Mouse (Mus musculus) hindbrain, embryonic 13.5 days (tissue): ENCODE data around the gene E330017A01Rik. TPM values are rescaled to one million over a fixed set of nuclear protein-coding genes. Genes with fewer than 3 reads are reported as not detected.

ENCODE experiments used
- ATAC-seq: fragments of 200-750 bp; cut with Nextera tagmentation; 2 replicates; pipeline ENCODE4 v1.8.0; 2017; ENCODE audit warnings: moderate TSS enrichment; ENCODE audit not compliant: low FRiP score
- H3K27ac ChIP-seq: fragments of 300-500 bp; sonication (generic); 2 replicates; pipeline ENCODE4 v1.5.1; 2015; ENCODE audit warnings: inconsistent platforms, mild to moderate bottlenecking, moderate library complexity
- H3K27me3 ChIP-seq: fragments of 300-500 bp; sonication (generic); 2 replicates; pipeline ENCODE4 v1.6.1; 2015; ENCODE audit warnings: mild to moderate bottlenecking, inconsistent platforms
- H3K36me3 ChIP-seq: fragments of 300-500 bp; sonication (generic); 2 replicates; pipeline ENCODE4 v1.6.1; 2015; ENCODE audit warnings: mild to moderate bottlenecking, inconsistent platforms
- H3K4me1 ChIP-seq: fragments of 300-500 bp; sonication (generic); replicated peaks from 2 replicates; pipeline ENCODE4 v1.6.1; 2015; ENCODE audit warnings: inconsistent platforms
- H3K4me2 ChIP-seq: fragments of 300-500 bp; sonication (generic); 2 replicates; pipeline ENCODE4 v1.6.1; 2015; ENCODE audit warnings: inconsistent platforms, mild to moderate bottlenecking, moderate library complexity
- H3K4me3 ChIP-seq: fragments of 300-500 bp; sonication (generic); 2 replicates; pipeline ENCODE4 v1.5.1; 2015; ENCODE audit warnings: mild to moderate bottlenecking, inconsistent platforms
- H3K9ac ChIP-seq: fragments of 300-500 bp; sonication (generic); 2 replicates; pipeline ENCODE4 v1.6.1; 2015; ENCODE audit warnings: mild to moderate bottlenecking, inconsistent platforms
- H3K9me3 ChIP-seq: fragments of 300-500 bp; sonication (generic); 2 replicates; pipeline ENCODE4 v1.6.1; 2016; ENCODE audit warnings: inconsistent platforms
- WGBS: fragments of 180-500 bp; shearing (Covaris S2); methylation state at CpG from one replicate; pipeline ENCODE4 v1.1.7; 2015; 5-methylcytosine and 5-hydroxymethylcytosine counted together
- polyA plus RNA-seq: library from polyadenylated mRNA; unstranded; fragments of >200 nt; fragmentation: Nextera tagmentation; extraction: Ambion mirVana; gene quantifications from 2 replicates; pipeline ENCODE4 v1.2.1, GENCODE M21; 2015

The E330017A01Rik gene
- polyA plus RNA-seq, 1 experiment from 2014 or later = not detected

- no peaks in the 10 kb centered on the region for H3K9me3 ChIP-seq
- no peak overlapping the region for H3K27ac ChIP-seq
- H3K4me2 ChIP-seq = no peak overlapping the region
- H3K36me3 ChIP-seq = no peaks in the 10 kb centered on the region
- H3K27me3 ChIP-seq = no peaks in the 10 kb centered on the region
- WGBS = 95% methylated on average over 6 of the region's 6 CpGs
- no peaks in the 10 kb centered on the region for H3K4me1 ChIP-seq
- ATAC-seq = no peak
- no peak overlapping the region for H3K9ac ChIP-seq
- H3K4me3 ChIP-seq = no peak overlapping the region
These were observed 20.1 kb upstream of the E330017A01Rik start for GRCm38 (mm10) chr16:58658668-58659067.

GRCm38 (mm10) chr16:58656526-58656925 is 18.0 kb upstream of the E330017A01Rik start:
- no peak overlapping the region for H3K4me3 ChIP-seq
- no peaks in the 10 kb centered on the region for H3K9me3 ChIP-seq
- no peak overlapping the region for H3K27ac ChIP-seq
- H3K9ac ChIP-seq = no peak overlapping the region
- no peak overlapping the region for H3K4me2 ChIP-seq
- no peaks in the 10 kb centered on the region for H3K36me3 ChIP-seq
- 82% methylated on average over 4 of the region's 4 CpGs for WGBS
- H3K27me3 ChIP-seq = no peaks in the 10 kb centered on the region
- no peaks in the 10 kb centered on the region for H3K4me1 ChIP-seq
- ATAC-seq = no peak

GRCm38 (mm10) chr16:58655751-58656150 is 17.2 kb upstream of the E330017A01Rik start:
- Histone ChIP-seq H3K4me1 (no peaks in the 10 kb centered on the region), H3K4me2 (no peak overlapping the region), H3K9ac (no peak overlapping the region), H3K9me3 (no peaks in the 10 kb centered on the region), H3K27ac (no peak overlapping the region), H3K27me3 (no peaks in the 10 kb centered on the region), H3K4me3 (no peak overlapping the region), H3K36me3 (no peaks in the 10 kb centered on the region)
- no peak for ATAC-seq

GRCm38 (mm10) chr16:58649979-58650378 is 11.4 kb upstream of the E330017A01Rik start:
- Histone ChIP-seq H3K27me3 (no peaks in the 10 kb centered on the region), H3K27ac (no peak overlapping the region), H3K4me2 (no peak overlapping the region), H3K36me3 (no peaks in the 10 kb centered on the region), H3K9ac (no peak overlapping the region), H3K9me3 (no peaks in the 10 kb centered on the region), H3K4me3 (no peak overlapping the region), H3K4me1 (no peaks in the 10 kb centered on the region)
- 95% methylated on average over 10 of the region's 10 CpGs for WGBS
- ATAC-seq = no peak

- no peaks in the 10 kb centered on the region for H3K27me3 ChIP-seq
- no peak overlapping the region for H3K27ac ChIP-seq
- no peak overlapping the region for H3K9ac ChIP-seq
- no peak overlapping the region for H3K4me3 ChIP-seq
- no peaks in the 10 kb centered on the region for H3K36me3 ChIP-seq
- ATAC-seq = no peak
- no peaks in the 10 kb centered on the region for H3K9me3 ChIP-seq
- no peak overlapping the region for H3K4me2 ChIP-seq
- WGBS = 84% methylated on average over 7 of the region's 7 CpGs
- no peaks in the 10 kb centered on the region for H3K4me1 ChIP-seq
These were observed 523 bp downstream of the E330017A01Rik start for GRCm38 (mm10) chr16:58638016-58638415.

- ATAC-seq = no peak
- 84% methylated on average over 4 of the region's 4 CpGs for WGBS
These were observed 1.1 kb downstream of the E330017A01Rik start for GRCm38 (mm10) chr16:58637448-58637847.

GRCm38 (mm10) chr16:58635866-58636265 is 2.7 kb downstream of the E330017A01Rik start:
- Histone ChIP-seq H3K27me3 (no peaks in the 10 kb centered on the region), H3K4me2 (no peak overlapping the region), H3K4me1 (no peaks in the 10 kb centered on the region), H3K4me3 (no peak overlapping the region), H3K36me3 (no peaks in the 10 kb centered on the region), H3K9me3 (no peaks in the 10 kb centered on the region), H3K9ac (no peak overlapping the region), H3K27ac (no peak overlapping the region)
- 48% methylated on average over 2 of the region's 2 CpGs for WGBS
- ATAC-seq = no peak

More at GRCm38 (mm10) chr16:58637448-58637847, 1.1 kb downstream of the E330017A01Rik start:
- Histone ChIP-seq H3K9ac (no peak overlapping the region), H3K9me3 (no peaks in the 10 kb centered on the region), H3K4me2 (no peak overlapping the region), H3K36me3 (no peaks in the 10 kb centered on the region), H3K27ac (no peak overlapping the region), H3K4me1 (no peaks in the 10 kb centered on the region), H3K4me3 (no peak overlapping the region), H3K27me3 (no peaks in the 10 kb centered on the region)

GRCm38 (mm10) chr16:58629736-58630135 is 8.8 kb downstream of the E330017A01Rik start:
- no peak overlapping the region for H3K9ac ChIP-seq
- no peak overlapping the region for H3K4me2 ChIP-seq
- H3K9me3 ChIP-seq = no peaks in the 10 kb centered on the region
- ATAC-seq = no peak
- no peaks in the 10 kb centered on the region for H3K27me3 ChIP-seq
- WGBS = 68% methylated on average over 2 of the region's 2 CpGs
- no peaks in the 10 kb centered on the region for H3K36me3 ChIP-seq
- no peak overlapping the region for H3K27ac ChIP-seq
- H3K4me3 ChIP-seq = no peak overlapping the region
- no peaks in the 10 kb centered on the region for H3K4me1 ChIP-seq

GRCm38 (mm10) chr16:58628968-58629367 is 9.6 kb downstream of the E330017A01Rik start:
- no peak overlapping the region for H3K4me3 ChIP-seq
- 95% methylated on average over 5 of the region's 5 CpGs for WGBS
- ATAC-seq = no peak
- H3K27me3 ChIP-seq = no peaks in the 10 kb centered on the region
- H3K27ac ChIP-seq = no peak overlapping the region
- no peak overlapping the region for H3K4me2 ChIP-seq
- no peaks in the 10 kb centered on the region for H3K9me3 ChIP-seq
- H3K9ac ChIP-seq = no peak overlapping the region
- no peaks in the 10 kb centered on the region for H3K4me1 ChIP-seq
- no peaks in the 10 kb centered on the region for H3K36me3 ChIP-seq

GRCm38 (mm10) chr16:58628336-58628680 is 10.2 kb downstream of the E330017A01Rik start:
- Histone ChIP-seq H3K27me3 (no peaks in the 10 kb centered on the region), H3K27ac (no peak overlapping the region), H3K9me3 (no peaks in the 10 kb centered on the region), H3K4me1 (no peaks in the 10 kb centered on the region), H3K4me3 (no peak overlapping the region), H3K4me2 (no peak overlapping the region), H3K36me3 (no peaks in the 10 kb centered on the region), H3K9ac (no peak overlapping the region)
- no peak for ATAC-seq
- 100% methylated on average over 2 of the region's 2 CpGs for WGBS

- Histone ChIP-seq H3K9ac (no peak overlapping the region), H3K4me1 (no peaks in the 10 kb centered on the region), H3K27me3 (no peaks in the 10 kb centered on the region), H3K4me2 (no peak overlapping the region), H3K4me3 (no peak overlapping the region), H3K9me3 (no peaks in the 10 kb centered on the region), H3K27ac (no peak overlapping the region), H3K36me3 (no peaks in the 10 kb centered on the region)
- ATAC-seq = no peak
- WGBS = 90% methylated on average over 4 of the region's 4 CpGs
These were observed 10.8 kb downstream of the E330017A01Rik start for GRCm38 (mm10) chr16:58627597-58628335.

GRCm38 (mm10) chr16:58623944-58624343 is 14.6 kb downstream of the E330017A01Rik start:
- H3K9me3 ChIP-seq = no peaks in the 10 kb centered on the region
- no peaks in the 10 kb centered on the region for H3K4me1 ChIP-seq
- no peaks in the 10 kb centered on the region for H3K36me3 ChIP-seq
- no peak overlapping the region for H3K9ac ChIP-seq
- H3K4me2 ChIP-seq = no peak overlapping the region
- WGBS = 92% methylated on average over 6 of the region's 6 CpGs
- H3K27me3 ChIP-seq = no peaks in the 10 kb centered on the region
- no peak; the same call in 1 of the 2 replicates for ATAC-seq
- H3K27ac ChIP-seq = no peak overlapping the region
- H3K4me3 ChIP-seq = no peak overlapping the region

GRCm38 (mm10) chr16:58623114-58623513 is 15.4 kb downstream of the E330017A01Rik start:
- ATAC-seq = no peak
- 84% methylated on average over 4 of the region's 4 CpGs for WGBS
- no peak overlapping the region for H3K27ac ChIP-seq
- H3K9ac ChIP-seq = no peak overlapping the region
- H3K4me3 ChIP-seq = no peak overlapping the region
- no peaks in the 10 kb centered on the region for H3K27me3 ChIP-seq
- H3K36me3 ChIP-seq = no peaks in the 10 kb centered on the region
- no peaks in the 10 kb centered on the region for H3K4me1 ChIP-seq
- H3K4me2 ChIP-seq = no peak overlapping the region
- H3K9me3 ChIP-seq = no peaks in the 10 kb centered on the region
